Mouse (Mus musculus) MEL (cell line): Measurements from ENCODE around the gene Polr3gl. TPM values are rescaled to one million over a fixed set of nuclear protein-coding genes. Genes with fewer than 3 reads are reported as not detected.

Experiments
- DNase-seq: peaks from one replicate; pipeline ENCODE4 v3.0.0; 2011; ENCODE audit warnings: low read depth, low spot score
- H3K27ac ChIP-seq: 2 replicates; pipeline ENCODE4 v1.5.1; 2012; ENCODE audit warnings: low read depth, mild to moderate bottlenecking, control low read depth, low read length, moderate library complexity; ENCODE audit not compliant: control insufficient read depth
- H3K27me3 ChIP-seq, 2 experiments: fragments of 150-350 bp in 1 of 2; sonication (generic) in 1 of 2; 2 replicates each; pipeline ENCODE4 v1.6.1; 2012; ENCODE audit warnings: low read length in 2 of 2, mild to moderate bottlenecking in 2 of 2, improper control_type of control experiment in 1 of 2, moderate library complexity in 1 of 2; ENCODE audit not compliant: insufficient read depth in 2 of 2, control insufficient read depth in 1 of 2
- H3K36me3 ChIP-seq, 2 experiments: 2 replicates each; pipeline ENCODE4 v1.6.1; 2012 to 2014; ENCODE audit warnings: low read length in 2 of 2, improper control_type of control experiment in 1 of 2, inconsistent platforms in 1 of 2, mild to moderate bottlenecking in 1 of 2; ENCODE audit not compliant: insufficient read depth in 2 of 2, control insufficient read depth in 1 of 2
- H3K4me1 ChIP-seq, 2 experiments: fragments of 150-350 bp in 1 of 2; sonication (generic) in 1 of 2; 2 replicates each; pipeline ENCODE4 v1.6.1; 2012; ENCODE audit warnings: low read length in 2 of 2, improper control_type of control experiment in 1 of 2, mild to moderate bottlenecking in 1 of 2; ENCODE audit not compliant: insufficient read depth in 2 of 2, control insufficient read depth in 1 of 2
- H3K4me3 ChIP-seq, 2 experiments: fragments of 150-350 bp in 1 of 2; sonication (generic) in 1 of 2; 2 replicates each; pipeline ENCODE4 v1.5.1; 2012; ENCODE audit warnings: low read depth in 2 of 2, low read length in 2 of 2, mild to moderate bottlenecking in 2 of 2, moderate library complexity in 2 of 2, control low read depth in 1 of 2, improper control_type of control experiment in 1 of 2; ENCODE audit not compliant: control insufficient read depth in 1 of 2, insufficient read depth in 1 of 2
- H3K79me2 ChIP-seq: 2 replicates; pipeline ENCODE4 v1.6.1; 2012; ENCODE audit warnings: mild to moderate bottlenecking, low read length, moderate library complexity; ENCODE audit not compliant: control insufficient read depth, poor library complexity, insufficient read depth
- H3K9ac ChIP-seq: 2 replicates; pipeline ENCODE4 v1.6.1; 2012; ENCODE audit warnings: low read depth, mild to moderate bottlenecking, control low read depth, low read length, moderate library complexity; ENCODE audit not compliant: control insufficient read depth, poor library complexity, severe bottlenecking
- H3K9me3 ChIP-seq: fragments of 150-350 bp; sonication (generic); replicated peaks from 2 replicates; pipeline ENCODE4 v1.6.1; 2012; ENCODE audit warnings: mild to moderate bottlenecking, low read length, improper control_type of control experiment, moderate library complexity; ENCODE audit not compliant: insufficient read depth
- BHLHE40 ChIP-seq: IDR thresholded peaks from 2 replicates; pipeline ENCODE4 v1.6.1; 2012; ENCODE audit warnings: low read depth, mild to moderate bottlenecking, inconsistent platforms, low read length, improper control_type of control experiment, borderline replicate concordance
- EP300 ChIP-seq, 2 experiments: IDR thresholded peaks; 2 replicates each; pipeline ENCODE4 v1.6.1; 2011; ENCODE audit warnings: improper control_type of control experiment in 2 of 2, low read length in 2 of 2, low read depth in 1 of 2, mild to moderate bottlenecking in 1 of 2
- GATA1 ChIP-seq: IDR thresholded peaks from 2 replicates; pipeline ENCODE4 v1.6.1; 2011; ENCODE audit warnings: low read depth, low read length, improper control_type of control experiment
- JUND ChIP-seq: IDR thresholded peaks from 2 replicates; pipeline ENCODE4 v1.6.1; 2011; ENCODE audit warnings: low read depth, mild to moderate bottlenecking, improper control_type of control experiment, low read length
- MAFK ChIP-seq: IDR thresholded peaks from 2 replicates; pipeline ENCODE4 v1.6.1; 2011; ENCODE audit warnings: low read depth, mild to moderate bottlenecking, low read length, improper control_type of control experiment, borderline replicate concordance
- MEF2A ChIP-seq: IDR thresholded peaks from 2 replicates; pipeline ENCODE4 v1.6.1; 2014; ENCODE audit warnings: low read depth, mild to moderate bottlenecking, inconsistent platforms, low read length, improper control_type of control experiment; ENCODE audit not compliant: poor library complexity, insufficient replicate concordance, severe bottlenecking; ENCODE audit errors: extremely low read depth
- NELFE ChIP-seq: IDR thresholded peaks from 2 replicates; pipeline ENCODE4 v1.6.1; 2011; ENCODE audit warnings: low read depth, low read length, improper control_type of control experiment
- RAD21 ChIP-seq: IDR thresholded peaks from 2 replicates; pipeline ENCODE4 v1.6.1; 2011; ENCODE audit warnings: mild to moderate bottlenecking, low read depth, low read length, improper control_type of control experiment
- TBP ChIP-seq: IDR thresholded peaks from 2 replicates; pipeline ENCODE4 v1.8.0; 2011; ENCODE audit warnings: low read depth, low read length, improper control_type of control experiment
- USF1 ChIP-seq: IDR thresholded peaks from 2 replicates; pipeline ENCODE4 v1.6.1; 2014; ENCODE audit warnings: low read depth, mild to moderate bottlenecking, inconsistent platforms, low read length, improper control_type of control experiment, moderate library complexity
- USF2 ChIP-seq, 2 experiments: IDR thresholded peaks; 2 replicates each; pipeline ENCODE4 v1.6.1; 2011 to 2012; ENCODE audit warnings: improper control_type of control experiment in 2 of 2, low read length in 2 of 2, borderline replicate concordance in 1 of 2, inconsistent platforms in 1 of 2, low read depth in 1 of 2, mild to moderate bottlenecking in 1 of 2; ENCODE audit not compliant: insufficient read depth in 1 of 2
- ZC3H11A ChIP-seq: IDR thresholded peaks from 2 replicates; pipeline ENCODE4 v1.6.1; 2012; ENCODE audit warnings: low read depth, mild to moderate bottlenecking, inconsistent platforms, low read length, improper control_type of control experiment
- polyA plus RNA-seq, 2 experiments: library from polyadenylated mRNA; stranded (reverse) in 1 of 2; unstranded in 1 of 2; fragments of >175 nt in 1 of 2; fragments of >200 nt in 1 of 2; gene quantifications; 2 replicates each; pipeline versions ENCODE4 v1.2.1 to v1.2.4; 2012; ENCODE audit warnings: low replicate concordance in 2 of 2, low read depth in 1 of 2; ENCODE audit not compliant: insufficient read length in 2 of 2, insufficient read depth in 1 of 2, missing spikeins in 1 of 2
- total RNA-seq: library from RNA; depleted of rRNA; stranded (reverse); fragments of 300-350 nt; gene quantifications from 2 replicates; pipeline ENCODE4 v1.2.3, GENCODE M21; 2012

Polr3gl gene
- total and polyA plus RNA-seq, 3 experiments: 31.1 to 39.8 TPM; not detected in 1

DNA sequence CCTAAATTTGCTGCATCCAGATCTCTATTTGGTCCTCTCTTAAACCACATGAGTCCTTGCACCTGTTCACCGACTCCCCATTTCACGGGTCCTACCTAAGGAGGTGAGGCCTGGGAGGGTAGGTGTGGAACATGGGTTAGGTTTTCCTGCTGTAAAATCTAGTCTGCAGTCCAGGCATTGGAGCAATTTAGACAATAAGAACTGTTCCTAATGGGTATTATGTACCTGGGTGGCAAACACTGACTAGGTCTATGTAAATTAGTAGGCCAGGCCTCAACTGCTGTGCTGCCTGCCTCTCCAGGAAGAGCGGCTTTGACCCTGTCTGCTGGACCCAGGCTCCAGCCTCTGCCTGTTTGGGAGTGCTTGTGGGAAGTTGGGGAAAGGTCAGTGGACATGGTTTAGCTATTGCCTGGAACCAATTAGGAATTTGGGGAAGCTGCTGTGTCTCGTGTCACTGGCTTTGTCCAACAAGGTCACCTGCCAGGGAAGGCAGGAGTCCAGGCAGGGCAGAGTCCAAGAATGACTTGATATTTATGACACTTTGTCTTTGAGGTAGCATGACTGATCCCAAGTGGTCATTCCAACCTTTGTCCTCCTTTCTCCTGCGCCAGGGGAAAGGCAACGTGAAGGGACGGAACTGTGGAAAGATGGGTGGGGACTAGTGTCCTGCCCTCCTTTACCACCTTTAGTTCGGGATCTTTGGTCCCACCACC, 18.6 kb downstream of the Polr3gl start:
- Histone ChIP-seq H3K4me1 (peaks cover 9 to 36% of the 10 kb centered on the region in 2 experiments), H3K27me3 (no peaks in the 10 kb centered on the region)
- TF ChIP-seq USF1 (no peak), GATA1 (no peak), RAD21 (no peak), NELFE (no peak), MAFK (no peak), MEF2A (no peak), JUND (no peak), BHLHE40 (no peak)
- TF ChIP-seq, all 39 proteins: peak for 0
- Histone ChIP-seq H3K79me2 (peaks cover 3% of the 10 kb centered on the region; the same call in 1 of the 2 replicates), H3K36me3 (peaks cover 0 to 24% of the 10 kb centered on the region in 2 experiments; a peak in 2 of 4 replicates), H3K9ac (peak overlapping the region; percentile 77; the same call in 1 of the 2 replicates), H3K4me3 (no peak overlapping the region; a peak in 1 of 4 replicates), H3K27ac (no peak overlapping the region), H3K9me3 (no peaks in the 10 kb centered on the region)
- DNase-seq: no peak

DNA sequence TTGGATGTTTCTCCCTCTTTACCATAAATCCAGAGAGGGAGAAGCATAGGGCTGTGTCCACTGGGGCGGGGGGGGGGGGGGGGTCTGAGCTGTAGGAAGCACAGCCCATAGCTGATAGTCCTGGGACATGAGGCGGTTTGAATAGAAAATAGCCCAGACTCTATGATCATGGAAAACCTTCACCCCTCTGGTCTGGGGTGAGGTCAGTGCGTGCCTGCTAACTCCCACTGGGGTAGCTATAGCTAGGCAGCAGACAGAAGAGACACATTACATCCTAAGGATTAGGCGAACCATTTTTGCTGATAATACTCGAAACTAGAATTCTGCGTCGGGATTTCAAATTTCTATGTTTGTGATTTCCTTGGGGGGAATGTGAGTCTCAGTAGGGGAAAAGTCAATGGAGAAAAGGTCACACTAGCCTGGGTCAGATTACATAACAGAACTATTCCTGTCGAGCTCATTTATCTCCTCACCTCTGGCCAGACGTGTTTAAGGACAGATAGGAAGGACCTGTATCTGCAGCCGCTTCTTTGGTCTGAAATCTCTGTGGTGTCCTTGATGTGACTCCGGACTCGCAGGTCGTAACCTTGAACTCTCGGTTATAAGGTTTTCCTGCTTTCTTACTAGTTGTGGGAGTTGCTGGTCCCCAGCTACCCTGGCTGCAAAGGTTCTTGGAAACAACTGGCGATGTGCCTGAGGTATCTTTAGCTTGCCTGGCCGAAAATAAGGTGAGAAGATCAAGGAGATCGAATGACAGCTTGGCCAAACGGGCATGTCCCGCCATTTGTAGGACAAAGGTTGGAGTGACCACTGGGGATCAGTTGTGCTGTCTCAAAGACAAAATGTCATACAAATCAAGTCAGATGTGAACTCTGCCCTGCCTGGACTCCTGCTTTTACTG, 20.1 kb downstream of the Polr3gl start:
- no peak for DNase-seq
- TF ChIP-seq TBP (no peak), ZC3H11A (0 out of 2 replicates have a peak, but pooled peaks have one; percentile 2), USF2 (IDR thresholded peaks at IDR 0.05; ENCODE audit: borderline replicate concordance in 1 of 2, insufficient read depth in 1 of 2, low read depth in 1 of 2, low read length in 2 of 2) (no peak), JUND (no peak), EP300 (IDR thresholded peaks at IDR 0.05; ENCODE audit: low read depth in 1 of 2, low read length in 2 of 2) (peak in 1 of 2 experiments; percentile 17; a peak in 1 of 4 replicates)
- no peak overlapping the region for H3K9ac ChIP-seq
- peaks cover 3% of the 10 kb centered on the region; the same call in 1 of the 2 replicates for H3K79me2 ChIP-seq
- peaks cover 0 to 17% of the 10 kb centered on the region in 2 experiments; a peak in 2 of 4 replicates for H3K36me3 ChIP-seq
- no peak overlapping the region for H3K4me3 ChIP-seq
- no peaks in the 10 kb centered on the region for H3K27me3 ChIP-seq
- no peak overlapping the region for H3K27ac ChIP-seq
- H3K4me1 ChIP-seq: peaks cover 9 to 28% of the 10 kb centered on the region in 2 experiments
- no peaks in the 10 kb centered on the region for H3K9me3 ChIP-seq
